Mouse (Mus musculus): ENCODE results near the gene Fanci. TPM values are rescaled to one million over a fixed set of nuclear protein-coding genes. Genes with fewer than 3 reads are reported as not detected.

Gene Fanci
- polyA plus RNA-seq, 1 experiment from 2014 or later, result 7.4 TPM

- Histone ChIP-seq H3K4me2 (ENCODE audit: low read depth, low read length) (no peak overlapping the region), H3K4me3 (ENCODE audit: low read depth, low read length) (no peak overlapping the region), H3K9me3 (replicated peaks; ENCODE audit: control insufficient read depth, low read length) (no peaks in the 10 kb centered on the region), H3K36me3 (ENCODE audit: control insufficient read depth, insufficient read depth) (no peaks in the 10 kb centered on the region), H3K9ac (ENCODE audit: low read depth, low read length) (no peak overlapping the region), H3K27ac (ENCODE audit: low read length) (no peak overlapping the region), H3K4me1 (ENCODE audit: control insufficient read depth, low read depth, low read length) (peaks cover 2% of the 10 kb centered on the region), H3K27me3 (ENCODE audit: control insufficient read depth, insufficient read depth, low read depth, low read length) (peaks cover 100% of the 10 kb centered on the region)
- no peak for ATAC-seq (ENCODE audit: low read depth)
- WGBS (ENCODE audit: insufficient replicate concordance), result 3% methylated on average over 35 of the region's 35 CpGs
Observed at GRCm38 (mm10) chr7:79498965-79499595, 107.4 kb downstream of the Fanci start.

Other genes with a start within 250 kb of the Fanci start
- 93.2 and 102 TPM in 2 replicates for gene Mfge8, start 242.9 kb upstream of the Fanci start, polyA plus RNA-seq (2015; fragmentation: Nextera tagmentation; extraction: Ambion mirVana)
- 13.1 and 14.4 TPM in 2 replicates for gene Abhd2, start 118.7 kb upstream of the Fanci start, polyA plus RNA-seq (2015; fragmentation: Nextera tagmentation; extraction: Ambion mirVana)
- gene Rlbp1, start 4.9 kb upstream of the Fanci start, polyA plus RNA-seq (2015; fragmentation: Nextera tagmentation; extraction: Ambion mirVana), result 0.07 TPM in 1 of 2 replicates, not detected in the other
- 14.9 and 16.2 TPM in 2 replicates for gene Polg, start 74.4 kb downstream of the Fanci start, polyA plus RNA-seq (2015; fragmentation: Nextera tagmentation; extraction: Ambion mirVana)
- gene Rhcg, start 225.7 kb downstream of the Fanci start, polyA plus RNA-seq (2015; fragmentation: Nextera tagmentation; extraction: Ambion mirVana), result 0.15 and 0.18 TPM in 2 replicates